Comparison of ENCODE assay signal across 23 mouse cellular contexts in genomic region chr2:144791671-144792294, GRCm38 (mm10). TPM values are rescaled to one million over a fixed set of nuclear protein-coding genes. Genes with fewer than 3 reads are reported as not detected.
DNase-seq lines count a peak whose midpoint lies in the region; ATAC-seq lines count a peak whose summit lies in the region.
"Had no signal": no experiment of that assay in that cellular context is flagged by ENCODE, and none has a peak within 500 bp of the region (broad histone marks: within the 10 kb centered on the region; RNA-seq: fewer than 3 reads in every experiment).

No protein-coding gene starts in this region.

- DNase-seq in heart, adult 11 months = peak; percentile 76
- peak; percentile 56 for DNase-seq in right cerebral cortex, adult 18-20 months
- no peak for DNase-seq in right cerebral cortex, postnatal 25 days
- DNase-seq in layer of hippocampus, adult 9-11 months = peak; percentile 84
- no peak for DNase-seq in cerebellum, postnatal 10 days
- DNase-seq in ovary, postnatal 14 days (ENCODE audit: low spot score) = no peak
- DNase-seq: cerebellum, postnatal 25 days; kidney, adult 11 months; kidney, postnatal 10 days; liver, embryonic 13.5 days; spleen, adult 18-20 months had no signal

- no peak overlapping the region for H3K4me2 ChIP-seq in heart, embryonic 11.5 days
- no peak overlapping the region for H3K4me2 ChIP-seq in neural tube, embryonic 15.5 days
- H3K4me2 ChIP-seq: forebrain, embryonic 15.5 days; heart, embryonic 15.5 days; liver, embryonic 13.5 days had no signal

- H3K27ac ChIP-seq in heart, embryonic 11.5 days (ENCODE audit: low read depth, low read length) = no peak overlapping the region
- H3K27ac ChIP-seq in neural tube, embryonic 15.5 days (replicated peaks) = peak overlapping the region; percentile 46; the same call in 1 of the 2 replicates
- H3K27ac ChIP-seq: forebrain, embryonic 15.5 days; heart, embryonic 15.5 days; liver, embryonic 13.5 days; stomach, postnatal 0 days had no signal

- WGBS in heart, embryonic 11.5 days (ENCODE audit: insufficient replicate concordance) = 69% methylated on average over 14 of the region's 14 CpGs
- whole genome bisulfite sequencing in neural tube, embryonic 15.5 days = 62% methylated on average over 14 of the region's 14 CpGs

- H3K27me3 ChIP-seq in heart, embryonic 11.5 days (ENCODE audit: control insufficient read depth, insufficient read depth, low read length) = no peaks in the 10 kb centered on the region
- no peaks in the 10 kb centered on the region for H3K27me3 ChIP-seq in neural tube, embryonic 15.5 days (replicated peaks)
- H3K27me3 ChIP-seq: CH12.LX; forebrain, embryonic 15.5 days; heart, embryonic 15.5 days; liver, embryonic 13.5 days had no signal

- H3K9ac ChIP-seq in heart, embryonic 11.5 days (ENCODE audit: low read depth, low read length) = no peak overlapping the region
- H3K9ac ChIP-seq in neural tube, embryonic 15.5 days (replicated peaks) = no peak overlapping the region
- H3K9ac ChIP-seq: forebrain, embryonic 15.5 days; heart, embryonic 15.5 days; liver, embryonic 13.5 days had no signal

- no peaks in the 10 kb centered on the region for H3K36me3 ChIP-seq in heart, embryonic 11.5 days (ENCODE audit: control insufficient read depth, insufficient read depth, low read length)
- H3K36me3 ChIP-seq in neural tube, embryonic 15.5 days = no peaks in the 10 kb centered on the region
- H3K36me3 ChIP-seq: forebrain, embryonic 15.5 days; heart, embryonic 15.5 days; liver, embryonic 13.5 days had no signal

- no peak for ATAC-seq in heart, embryonic 11.5 days (replicated peaks; ENCODE audit: insufficient number of reproducible peaks, low FRiP score, low TSS enrichment)
- ATAC-seq in neural tube, embryonic 15.5 days (ENCODE audit: low FRiP score) = no peak
- ATAC-seq: forebrain, embryonic 15.5 days had no signal

- H3K9me3 ChIP-seq in heart, embryonic 11.5 days (replicated peaks; ENCODE audit: control insufficient read depth, low read length) = no peaks in the 10 kb centered on the region
- H3K9me3 ChIP-seq in neural tube, embryonic 15.5 days (replicated peaks) = no peaks in the 10 kb centered on the region
- H3K9me3 ChIP-seq: forebrain, embryonic 15.5 days; heart, embryonic 15.5 days; liver, embryonic 13.5 days; megakaryocyte, embryonic 14.5 days had no signal

- no peak overlapping the region for H3K4me3 ChIP-seq in heart, embryonic 11.5 days (ENCODE audit: low read depth, low read length)
- H3K4me3 ChIP-seq in neural tube, embryonic 15.5 days (replicated peaks) = no peak overlapping the region
- H3K4me3 ChIP-seq: erythroblast, embryonic 14.5 days; forebrain, embryonic 15.5 days; heart, embryonic 15.5 days; liver, embryonic 13.5 days; megakaryocyte, embryonic 14.5 days had no signal

- H3K4me1 ChIP-seq in heart, embryonic 11.5 days (ENCODE audit: control insufficient read depth, insufficient read depth, low read length) = no peaks in the 10 kb centered on the region
- peaks cover 5% of the 10 kb centered on the region for H3K4me1 ChIP-seq in neural tube, embryonic 15.5 days
- H3K4me1 ChIP-seq: forebrain, embryonic 15.5 days; heart, embryonic 15.5 days; liver, embryonic 13.5 days; megakaryocyte, embryonic 14.5 days had no signal

RNA-seq across cellular contexts. Expression of gene Scp2d1, which starts 31.7 kb away (rescaled TPM):
- polyA plus RNA-seq in heart, embryonic 11.5 days (2014; fragmentation: Nextera tagmentation; extraction: Ambion mirVana) = not detected in 2 replicates
- polyA plus RNA-seq in neural tube, embryonic 15.5 days (2015; fragmentation: Nextera tagmentation; extraction: Ambion mirVana) = not detected in 2 replicates
- polyA plus RNA-seq: erythroblast, embryonic 14.5 days; forebrain, embryonic 15.5 days; heart, embryonic 15.5 days; hindbrain, embryonic 11.5 days; limb, embryonic 11.5 days; liver, embryonic 13.5 days; lung, embryonic 16.5 days; stomach, postnatal 0 days; urinary bladder, adult 2 months had no signal

Comparison
In these comparisons a context has a peak if more than half of its experiments do, and no peak if none do; other contexts are left out.
1. DNase-seq: peak in heart, adult 11 months (single experiment), right cerebral cortex, adult 18-20 months (single experiment) and layer of hippocampus, adult 9-11 months (single experiment); none in right cerebral cortex, postnatal 25 days (single experiment), cerebellum, postnatal 10 days (0 of 2) and ovary, postnatal 14 days (single experiment).